Mouse (Mus musculus): ENCODE measurements around the gene Clybl. TPM values are rescaled to one million over a fixed set of nuclear protein-coding genes. Genes with fewer than 3 reads are reported as not detected.

Clybl gene
- polyA plus RNA-seq, 1 experiment from 2014 or later, result 22.1 TPM

GRCm38 (mm10) chr14:122271104-122271746 lies 89.7 kb downstream of the Clybl start:
- no peaks in the 10 kb centered on the region for H3K4me1 ChIP-seq (ENCODE audit: control insufficient read depth, low read depth, low read length)
- no peak overlapping the region for H3K27ac ChIP-seq (ENCODE audit: low read length)
- H3K27me3 ChIP-seq (ENCODE audit: control insufficient read depth, insufficient read depth, low read depth, low read length), result no peaks in the 10 kb centered on the region
- H3K4me2 ChIP-seq (ENCODE audit: low read depth, low read length), result no peak overlapping the region
- WGBS (ENCODE audit: insufficient replicate concordance), result 52% methylated on average over 14 of the region's 14 CpGs
- H3K36me3 ChIP-seq (ENCODE audit: control insufficient read depth, insufficient read depth), result no peaks in the 10 kb centered on the region
- no peaks in the 10 kb centered on the region for H3K9me3 ChIP-seq (replicated peaks; ENCODE audit: control insufficient read depth, low read length)
- H3K4me3 ChIP-seq (ENCODE audit: low read depth, low read length), result no peak overlapping the region
- ATAC-seq (ENCODE audit: low read depth), result no peak
- no peak overlapping the region for H3K9ac ChIP-seq (ENCODE audit: low read depth, low read length)

- 85% methylated on average over 8 of the region's 8 CpGs for WGBS (ENCODE audit: insufficient replicate concordance)
Observed at GRCm38 (mm10) chr14:122277142-122277541, 95.6 kb downstream of the Clybl start.

DNA sequence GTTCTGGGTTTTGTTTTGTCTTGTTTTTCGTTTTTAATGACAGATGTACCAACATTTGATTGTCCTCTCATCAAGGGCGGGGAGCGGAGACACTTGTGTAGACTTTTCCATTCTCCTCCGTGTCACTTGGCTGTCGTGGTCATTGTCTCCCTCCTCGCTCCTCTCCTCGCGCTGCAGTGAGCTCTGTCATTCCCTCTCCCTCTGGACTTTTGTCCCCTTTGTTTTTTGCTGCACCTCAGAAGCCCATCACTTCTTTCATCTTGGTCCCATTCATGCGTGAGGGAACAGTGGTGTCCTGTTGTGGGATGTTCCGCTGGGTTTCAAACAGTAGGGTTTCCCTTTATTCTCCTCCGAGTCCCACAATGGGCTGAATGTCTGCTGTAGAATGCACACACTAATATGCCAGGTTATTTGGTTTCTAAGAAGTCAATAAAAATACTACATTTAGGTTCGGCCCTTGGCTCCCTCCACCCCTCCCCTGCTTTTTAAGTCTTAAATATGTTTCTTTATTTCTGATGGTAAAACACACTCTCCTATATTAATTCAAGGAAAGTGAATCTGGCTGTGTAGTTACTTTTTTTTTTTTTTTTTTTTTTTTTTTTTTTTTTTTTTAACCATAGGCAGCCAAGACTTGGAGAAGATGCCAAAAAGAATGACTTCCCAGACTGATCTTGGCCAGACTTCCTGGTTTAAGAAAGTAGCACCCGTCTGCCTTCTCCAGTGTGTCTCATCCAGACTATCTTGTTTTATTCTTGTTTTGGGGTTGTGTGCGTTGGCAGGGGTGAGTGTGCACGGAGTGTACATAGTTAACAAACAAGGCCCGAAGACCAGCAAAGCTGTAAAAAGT lies 98.2 kb downstream of the Clybl start:
- Histone ChIP-seq H3K9me3 (replicated peaks; ENCODE audit: control insufficient read depth, low read length) (no peaks in the 10 kb centered on the region), H3K27ac (ENCODE audit: low read length) (no peak overlapping the region), H3K9ac (ENCODE audit: low read depth, low read length) (no peak overlapping the region), H3K4me2 (ENCODE audit: low read depth, low read length) (no peak overlapping the region), H3K36me3 (ENCODE audit: control insufficient read depth, insufficient read depth) (no peaks in the 10 kb centered on the region), H3K27me3 (ENCODE audit: control insufficient read depth, insufficient read depth, low read depth, low read length) (no peaks in the 10 kb centered on the region), H3K4me1 (ENCODE audit: control insufficient read depth, low read depth, low read length) (no peaks in the 10 kb centered on the region), H3K4me3 (ENCODE audit: low read depth, low read length) (no peak overlapping the region)
- 65% methylated on average over 16 of the region's 16 CpGs for WGBS (ENCODE audit: insufficient replicate concordance)
- no peak for ATAC-seq (ENCODE audit: low read depth)

More at GRCm38 (mm10) chr14:122277142-122277541, 95.6 kb downstream of the Clybl start:
- no peak overlapping the region for H3K9ac ChIP-seq (ENCODE audit: low read depth, low read length)
- no peak overlapping the region for H3K4me2 ChIP-seq (ENCODE audit: low read depth, low read length)
- H3K36me3 ChIP-seq (ENCODE audit: control insufficient read depth, insufficient read depth), result no peaks in the 10 kb centered on the region
- no peak overlapping the region for H3K4me3 ChIP-seq (ENCODE audit: low read depth, low read length)
- ATAC-seq (ENCODE audit: low read depth), result no peak
- no peak overlapping the region for H3K27ac ChIP-seq (ENCODE audit: low read length)
- H3K9me3 ChIP-seq (replicated peaks; ENCODE audit: control insufficient read depth, low read length), result no peaks in the 10 kb centered on the region
- H3K4me1 ChIP-seq (ENCODE audit: control insufficient read depth, low read depth, low read length), result no peaks in the 10 kb centered on the region
- no peaks in the 10 kb centered on the region for H3K27me3 ChIP-seq (ENCODE audit: control insufficient read depth, insufficient read depth, low read depth, low read length)

- Histone ChIP-seq H3K27me3 (ENCODE audit: control insufficient read depth, insufficient read depth, low read depth, low read length) (no peaks in the 10 kb centered on the region), H3K36me3 (ENCODE audit: control insufficient read depth, insufficient read depth) (no peaks in the 10 kb centered on the region), H3K9me3 (replicated peaks; ENCODE audit: control insufficient read depth, low read length) (no peaks in the 10 kb centered on the region), H3K4me1 (ENCODE audit: control insufficient read depth, low read depth, low read length) (no peaks in the 10 kb centered on the region), H3K27ac (ENCODE audit: low read length) (no peak overlapping the region), H3K9ac (ENCODE audit: low read depth, low read length) (no peak overlapping the region), H3K4me3 (ENCODE audit: low read depth, low read length) (no peak overlapping the region), H3K4me2 (ENCODE audit: low read depth, low read length) (no peak overlapping the region)
- 50% methylated on average over 21 of the region's 21 CpGs for WGBS (ENCODE audit: insufficient replicate concordance)
- ATAC-seq (ENCODE audit: low read depth), result no peak
Observed at GRCm38 (mm10) chr14:122280309-122281071, 99.0 kb downstream of the Clybl start.

GRCm38 (mm10) chr14:122281072-122281634 lies 99.6 kb downstream of the Clybl start:
- Histone ChIP-seq H3K9me3 (replicated peaks; ENCODE audit: control insufficient read depth, low read length) (no peaks in the 10 kb centered on the region), H3K36me3 (ENCODE audit: control insufficient read depth, insufficient read depth) (no peaks in the 10 kb centered on the region), H3K27me3 (ENCODE audit: control insufficient read depth, insufficient read depth, low read depth, low read length) (no peaks in the 10 kb centered on the region), H3K27ac (ENCODE audit: low read length) (no peak overlapping the region), H3K4me1 (ENCODE audit: control insufficient read depth, low read depth, low read length) (no peaks in the 10 kb centered on the region), H3K4me2 (ENCODE audit: low read depth, low read length) (no peak overlapping the region), H3K9ac (ENCODE audit: low read depth, low read length) (no peak overlapping the region), H3K4me3 (ENCODE audit: low read depth, low read length) (no peak overlapping the region)
- ATAC-seq (ENCODE audit: low read depth), result no peak
- 59% methylated on average over 9 of the region's 9 CpGs for WGBS (ENCODE audit: insufficient replicate concordance)

DNA sequence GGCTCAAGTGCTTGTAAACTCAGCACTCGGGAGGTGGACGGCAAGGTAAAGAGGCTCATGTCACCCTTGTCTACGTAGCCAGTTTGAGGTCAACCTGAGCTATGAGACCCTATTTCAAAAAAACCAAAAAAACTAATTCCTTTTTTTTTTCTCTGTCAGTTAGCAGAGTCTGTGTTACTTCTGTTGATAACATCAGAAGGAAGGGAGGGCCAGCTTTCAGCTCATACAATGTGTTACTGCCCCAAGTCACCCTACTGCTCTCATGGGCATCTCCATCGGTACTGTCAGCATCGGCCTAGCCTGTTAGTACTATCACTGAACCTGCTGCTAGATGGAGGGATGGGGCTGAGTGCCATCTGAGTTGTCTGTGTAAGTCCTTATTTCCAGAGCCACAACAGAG lies 102.5 kb downstream of the Clybl start:
- no peaks in the 10 kb centered on the region for H3K9me3 ChIP-seq (replicated peaks; ENCODE audit: control insufficient read depth, low read length)
- no peak for ATAC-seq (ENCODE audit: low read depth)
- no peaks in the 10 kb centered on the region for H3K27me3 ChIP-seq (ENCODE audit: control insufficient read depth, insufficient read depth, low read depth, low read length)
- WGBS (ENCODE audit: insufficient replicate concordance), result 65% methylated on average over 5 of the region's 5 CpGs
- no peaks in the 10 kb centered on the region for H3K4me1 ChIP-seq (ENCODE audit: control insufficient read depth, low read depth, low read length)
- H3K4me2 ChIP-seq (ENCODE audit: low read depth, low read length), result no peak overlapping the region
- no peak overlapping the region for H3K27ac ChIP-seq (ENCODE audit: low read length)
- H3K4me3 ChIP-seq (ENCODE audit: low read depth, low read length), result no peak overlapping the region
- no peaks in the 10 kb centered on the region for H3K36me3 ChIP-seq (ENCODE audit: control insufficient read depth, insufficient read depth)
- H3K9ac ChIP-seq (ENCODE audit: low read depth, low read length), result no peak overlapping the region

DNA sequence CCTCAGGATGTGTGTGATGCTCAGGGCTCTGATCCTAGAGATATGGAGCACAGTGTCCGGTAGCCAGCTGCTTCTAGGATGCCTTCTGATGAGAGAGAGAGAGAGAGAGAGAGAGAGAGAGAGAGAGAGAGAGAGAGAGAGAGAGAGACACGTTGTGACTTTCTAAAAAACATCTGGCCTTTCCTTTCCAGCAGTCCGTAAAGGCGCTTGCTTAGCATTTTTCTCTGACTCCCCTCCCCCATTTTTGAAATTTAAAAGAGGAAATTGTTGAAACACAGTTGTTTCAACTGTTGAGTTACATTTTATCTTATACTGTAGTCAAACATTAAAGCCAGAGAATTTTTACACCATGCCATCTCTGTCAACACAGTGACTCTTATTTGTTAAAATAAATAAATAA lies 114.9 kb downstream of the Clybl start:
- Histone ChIP-seq H3K4me3 (ENCODE audit: low read depth, low read length) (no peak overlapping the region), H3K9ac (ENCODE audit: low read depth, low read length) (no peak overlapping the region), H3K27me3 (ENCODE audit: control insufficient read depth, insufficient read depth, low read depth, low read length) (no peaks in the 10 kb centered on the region), H3K4me1 (ENCODE audit: control insufficient read depth, low read depth, low read length) (no peaks in the 10 kb centered on the region), H3K36me3 (ENCODE audit: control insufficient read depth, insufficient read depth) (no peaks in the 10 kb centered on the region), H3K9me3 (replicated peaks; ENCODE audit: control insufficient read depth, low read length) (no peaks in the 10 kb centered on the region), H3K4me2 (ENCODE audit: low read depth, low read length) (no peak overlapping the region), H3K27ac (ENCODE audit: low read length) (no peak overlapping the region)
- ATAC-seq (ENCODE audit: low read depth), result no peak
- WGBS (ENCODE audit: insufficient replicate concordance), result 23% methylated on average over 4 of the region's 4 CpGs

- H3K4me2 ChIP-seq (ENCODE audit: low read depth, low read length), result no peak overlapping the region
- no peaks in the 10 kb centered on the region for H3K9me3 ChIP-seq (replicated peaks; ENCODE audit: control insufficient read depth, low read length)
- WGBS (ENCODE audit: insufficient replicate concordance), result 41% methylated on average over 2 of the region's 2 CpGs
- ATAC-seq (ENCODE audit: low read depth), result no peak
- no peak overlapping the region for H3K9ac ChIP-seq (ENCODE audit: low read depth, low read length)
- H3K4me1 ChIP-seq (ENCODE audit: control insufficient read depth, low read depth, low read length), result no peaks in the 10 kb centered on the region
- H3K36me3 ChIP-seq (ENCODE audit: control insufficient read depth, insufficient read depth), result no peaks in the 10 kb centered on the region
- no peaks in the 10 kb centered on the region for H3K27me3 ChIP-seq (ENCODE audit: control insufficient read depth, insufficient read depth, low read depth, low read length)
- H3K4me3 ChIP-seq (ENCODE audit: low read depth, low read length), result no peak overlapping the region
- no peak overlapping the region for H3K27ac ChIP-seq (ENCODE audit: low read length)
Observed at GRCm38 (mm10) chr14:122296864-122297263, 115.4 kb downstream of the Clybl start.

Data from liver, embryonic 16.5 days (tissue).